Mouse (Mus musculus): ENCODE measurements around the gene Vwce. TPM values are rescaled to one million over a fixed set of nuclear protein-coding genes. Genes with fewer than 3 reads are reported as not detected.

Gene Vwce
- total and polyA plus RNA-seq, 2 experiments: 4.5 to 30.7 TPM

- Histone ChIP-seq H3K4me3 (ENCODE audit: insufficient read depth, low read depth, low read length) (no peak within 1 kb of the TSS), H3K4me1 (ENCODE audit: control insufficient read depth, insufficient read depth, low read length) (no peaks in the 10 kb centered on the region), H3K9ac (ENCODE audit: low read depth, low read length) (no peak within 1 kb of the TSS), H3K36me3 (ENCODE audit: control insufficient read depth, insufficient read depth, low read length) (no peaks in the 10 kb centered on the region), H3K27me3 (ENCODE audit: control insufficient read depth, insufficient read depth, low read length) (no peaks in the 10 kb centered on the region), H3K79me2 (ENCODE audit: control insufficient read depth, insufficient read depth, low read length) (no peaks in the 10 kb centered on the region), H3K27ac (replicated peaks; ENCODE audit: insufficient read depth, low read depth, low read length) (no peak within 1 kb of the TSS)
- TF ChIP-seq CTCF (IDR thresholded peaks at IDR 0.05; ENCODE audit: low read depth, low read length) (peak; percentile 97), POLR2A (IDR thresholded peaks at IDR 0.05; ENCODE audit: extremely low read depth, insufficient read depth, low read length) (no peak)
- peak; percentile 46 for DNase-seq (ENCODE audit: extremely low read depth, low read depth, low spot score)
- WGBS: 29% methylated on average over 6 of the region's 6 CpGs
Measured at GRCm38 (mm10) chr19:10677915-10678771, 44.1 kb downstream of the Vwce start, which contains the start of gene Pga5. Gene Pga5, minus strand, starts transcription at chr19:10678071.

GRCm38 (mm10) chr19:10678772-10679067, 44.7 kb downstream of the Vwce start:
- Histone ChIP-seq H3K4me3 (ENCODE audit: insufficient read depth, low read depth, low read length) (no peak overlapping the region), H3K27ac (replicated peaks; ENCODE audit: insufficient read depth, low read depth, low read length) (no peak overlapping the region), H3K27me3 (ENCODE audit: control insufficient read depth, insufficient read depth, low read length) (no peaks in the 10 kb centered on the region), H3K36me3 (ENCODE audit: control insufficient read depth, insufficient read depth, low read length) (no peaks in the 10 kb centered on the region), H3K9ac (ENCODE audit: low read depth, low read length) (no peak overlapping the region), H3K79me2 (ENCODE audit: control insufficient read depth, insufficient read depth, low read length) (no peaks in the 10 kb centered on the region), H3K4me1 (ENCODE audit: control insufficient read depth, insufficient read depth, low read length) (no peaks in the 10 kb centered on the region)
- DNase-seq (ENCODE audit: extremely low read depth, low read depth, low spot score): no peak
- TF ChIP-seq POLR2A (IDR thresholded peaks at IDR 0.05; ENCODE audit: extremely low read depth, insufficient read depth, low read length) (no peak), CTCF (IDR thresholded peaks at IDR 0.05; ENCODE audit: low read depth, low read length) (no peak)
- 85% methylated on average over 1 of the region's 1 CpGs for WGBS

GRCm38 (mm10) chr19:10681571-10681970, 47.6 kb downstream of the Vwce start:
- 57% methylated on average over 4 of the region's 4 CpGs for WGBS
- H3K27ac ChIP-seq (replicated peaks; ENCODE audit: insufficient read depth, low read depth, low read length): no peak overlapping the region
- H3K79me2 ChIP-seq (ENCODE audit: control insufficient read depth, insufficient read depth, low read length): no peaks in the 10 kb centered on the region
- TF ChIP-seq POLR2A (IDR thresholded peaks at IDR 0.05; ENCODE audit: extremely low read depth, insufficient read depth, low read length) (no peak), CTCF (IDR thresholded peaks at IDR 0.05; ENCODE audit: low read depth, low read length) (no peak)
- H3K4me1 ChIP-seq (ENCODE audit: control insufficient read depth, insufficient read depth, low read length): no peaks in the 10 kb centered on the region
- no peaks in the 10 kb centered on the region for H3K27me3 ChIP-seq (ENCODE audit: control insufficient read depth, insufficient read depth, low read length)
- no peak overlapping the region for H3K9ac ChIP-seq (ENCODE audit: low read depth, low read length)
- H3K4me3 ChIP-seq (ENCODE audit: insufficient read depth, low read depth, low read length): no peak overlapping the region
- no peaks in the 10 kb centered on the region for H3K36me3 ChIP-seq (ENCODE audit: control insufficient read depth, insufficient read depth, low read length)
- no peak for DNase-seq (ENCODE audit: extremely low read depth, low read depth, low spot score)

- no peak for DNase-seq (ENCODE audit: extremely low read depth, low read depth, low spot score)
- H3K27ac ChIP-seq (replicated peaks; ENCODE audit: insufficient read depth, low read depth, low read length): no peak overlapping the region
- no peak overlapping the region for H3K4me3 ChIP-seq (ENCODE audit: insufficient read depth, low read depth, low read length)
- no peaks in the 10 kb centered on the region for H3K36me3 ChIP-seq (ENCODE audit: control insufficient read depth, insufficient read depth, low read length)
- TF ChIP-seq CTCF (IDR thresholded peaks at IDR 0.05; ENCODE audit: low read depth, low read length): no peak
- 91% methylated on average over 9 of the region's 9 CpGs for WGBS
- peaks cover 6% of the 10 kb centered on the region; the same call in 1 of the 2 replicates for H3K79me2 ChIP-seq (ENCODE audit: control insufficient read depth, insufficient read depth, low read length)
- H3K9ac ChIP-seq (ENCODE audit: low read depth, low read length): no peak overlapping the region
- peaks cover 6% of the 10 kb centered on the region; the same call in 1 of the 2 replicates for H3K4me1 ChIP-seq (ENCODE audit: control insufficient read depth, insufficient read depth, low read length)
- H3K27me3 ChIP-seq (ENCODE audit: control insufficient read depth, insufficient read depth, low read length): no peaks in the 10 kb centered on the region
Measured at GRCm38 (mm10) chr19:10685081-10685480, 51.1 kb downstream of the Vwce start.

- no peak overlapping the region for H3K27ac ChIP-seq (replicated peaks; ENCODE audit: insufficient read depth, low read depth, low read length)
- no peaks in the 10 kb centered on the region for H3K36me3 ChIP-seq (ENCODE audit: control insufficient read depth, insufficient read depth, low read length)
Measured at GRCm38 (mm10) chr19:10685727-10686126, 51.7 kb downstream of the Vwce start.

More at GRCm38 (mm10) chr19:10685727-10686126, 51.7 kb downstream of the Vwce start:
- peaks cover 8% of the 10 kb centered on the region for H3K4me1 ChIP-seq (ENCODE audit: control insufficient read depth, insufficient read depth, low read length)
- WGBS: 74% methylated on average over 2 of the region's 2 CpGs
- H3K79me2 ChIP-seq (ENCODE audit: control insufficient read depth, insufficient read depth, low read length): peaks cover 8% of the 10 kb centered on the region; the same call in 1 of the 2 replicates
- no peak overlapping the region for H3K4me3 ChIP-seq (ENCODE audit: insufficient read depth, low read depth, low read length)
- no peak overlapping the region for H3K9ac ChIP-seq (ENCODE audit: low read depth, low read length)
- DNase-seq (ENCODE audit: extremely low read depth, low read depth, low spot score): no peak
- TF ChIP-seq CTCF (IDR thresholded peaks at IDR 0.05; ENCODE audit: low read depth, low read length): no peak
- no peak for TF ChIP-seq POLR2A (IDR thresholded peaks at IDR 0.05; ENCODE audit: extremely low read depth, insufficient read depth, low read length)
- no peaks in the 10 kb centered on the region for H3K27me3 ChIP-seq (ENCODE audit: control insufficient read depth, insufficient read depth, low read length)
